Mouse (Mus musculus) left cerebral cortex, postnatal 4 days (tissue): ENCODE data around the gene Mpi. TPM values are rescaled to one million over a fixed set of nuclear protein-coding genes. Genes with fewer than 3 reads are reported as not detected.

Source experiments
- DNase-seq: peaks from one replicate; pipeline ENCODE4 v3.0.0-alpha.2; 2022
- intact Hi-C: fragments of 180-260 bp; cut with DNase I; formaldehyde crosslinking; loops from one replicate; pipeline ENCODE4 v1.15.1; 2025
- total RNA-seq, 2 experiments: library from RNA; stranded (reverse); gene quantifications; 2 replicates each; pipeline ENCODE4 v1.2.3; 2021

Mpi gene
- total RNA-seq, 2 experiments from 2014 or later, result 60.3 to 62.1 TPM

- intact Hi-C loops, result no loop called here
- no peak for DNase-seq
Observed at GRCm38 (mm10) chr9:57562896-57563372, 10.4 kb upstream of the Mpi start.

- intact Hi-C loops, result no loop called here
- no peak for DNase-seq
Observed at GRCm38 (mm10) chr9:57561711-57562099, 9.1 kb upstream of the Mpi start.

GRCm38 (mm10) chr9:57560861-57561710 lies 8.5 kb upstream of the Mpi start, which contains the start of gene Scamp2:
Gene Scamp2 (plus strand): TSS chr9:57560943.
- intact Hi-C loops, result no loop called here

GRCm38 (mm10) chr9:57560263-57560662 lies 7.7 kb upstream of the Mpi start:
- intact Hi-C loops, result no loop called here
- DNase-seq, result no peak

More at GRCm38 (mm10) chr9:57560861-57561710, 8.5 kb upstream of the Mpi start, which contains the start of gene Scamp2:
- peak; percentile 94 for DNase-seq

- DNase-seq, result no peak
- intact Hi-C loops, result no loop called here
Observed at GRCm38 (mm10) chr9:57559568-57559967, 7.0 kb upstream of the Mpi start.

GRCm38 (mm10) chr9:57558625-57559024 lies 6.1 kb upstream of the Mpi start:
- intact Hi-C loops, result no loop called here
- no peak for DNase-seq

- DNase-seq, result no peak
Observed at GRCm38 (mm10) chr9:57557215-57557614, 4.7 kb upstream of the Mpi start.

GRCm38 (mm10) chr9:57554753-57555152 lies 2.2 kb upstream of the Mpi start:
- DNase-seq, result no peak
- intact Hi-C loops, result no loop called here

More at GRCm38 (mm10) chr9:57557215-57557614, 4.7 kb upstream of the Mpi start:
- intact Hi-C loops, result no loop called here

GRCm38 (mm10) chr9:57553119-57553518 lies 556 bp upstream of the Mpi start:
- intact Hi-C loops, result no loop called here

GRCm38 (mm10) chr9:57550126-57550862 lies 2.3 kb downstream of the Mpi start:
- intact Hi-C loops, result no loop called here
- no peak for DNase-seq

More at GRCm38 (mm10) chr9:57553119-57553518, 556 bp upstream of the Mpi start:
- DNase-seq, result no peak

GRCm38 (mm10) chr9:57549186-57549585 lies 3.4 kb downstream of the Mpi start:
- peak; percentile 86 for DNase-seq
- intact Hi-C loops, result no loop called here

- intact Hi-C loops, result no loop called here
- DNase-seq, result no peak
Observed at GRCm38 (mm10) chr9:57547869-57548268, 4.7 kb downstream of the Mpi start.

- intact Hi-C loops, result no loop called here
- DNase-seq, result no peak
Observed at GRCm38 (mm10) chr9:57547287-57547686, 5.3 kb downstream of the Mpi start.

GRCm38 (mm10) chr9:57543951-57544350 lies 8.6 kb downstream of the Mpi start:
- no peak for DNase-seq
- intact Hi-C loops, result loop anchor here (5.0 kb wide), 1 partner anchor 113 kb away; no protein-coding TSS in a partner anchor

GRCm38 (mm10) chr9:57541312-57541711 lies 11.3 kb downstream of the Mpi start:
- intact Hi-C loops, result loop anchor here (5.0 kb wide), 1 partner anchor 116 kb away; no protein-coding TSS in a partner anchor
- DNase-seq, result peak; percentile 43

- intact Hi-C loops, result loop anchor here (10.0 kb wide), 1 partner anchor 205 kb away; no protein-coding TSS in a partner anchor
- DNase-seq, result no peak
Observed at GRCm38 (mm10) chr9:57539550-57539949, 13.0 kb downstream of the Mpi start.

GRCm38 (mm10) chr9:57537728-57538181 lies 14.8 kb downstream of the Mpi start:
- no peak for DNase-seq
- intact Hi-C loops, result loop anchor here (10.0 kb wide), 1 partner anchor 207 kb away; no protein-coding TSS in a partner anchor

GRCm38 (mm10) chr9:57537044-57537727 lies 15.4 kb downstream of the Mpi start, which contains the start of gene Fam219b:
Gene Fam219b (plus strand): TSS chr9:57537528.
- DNase-seq, result peak; percentile 94
- intact Hi-C loops, result loop anchor here (10.0 kb wide), 1 partner anchor 208 kb away; no protein-coding TSS in a partner anchor

GRCm38 (mm10) chr9:57536362-57536761 lies 16.2 kb downstream of the Mpi start:
- DNase-seq, result no peak
- intact Hi-C loops, result loop anchor here (10.0 kb wide), 1 partner anchor 208 kb away; no protein-coding TSS in a partner anchor

- DNase-seq, result no peak
- intact Hi-C loops, result loop anchor here (10.0 kb wide), 1 partner anchor 213 kb away; no protein-coding TSS in a partner anchor
Observed at GRCm38 (mm10) chr9:57531946-57532345, 20.6 kb downstream of the Mpi start.
